Mouse (Mus musculus): ENCODE data around the gene Nanos3. TPM values are rescaled to one million over a fixed set of nuclear protein-coding genes. Genes with fewer than 3 reads are reported as not detected.

Gene Nanos3
- polyA plus RNA-seq, 1 experiment from 2014 or later, result 8.5 TPM

GRCm38 (mm10) chr8:84130806-84131205, 54.2 kb downstream of the Nanos3 start:
- peaks cover 37% of the 10 kb centered on the region for H3K36me3 ChIP-seq (replicated peaks)
- peaks cover 5% of the 10 kb centered on the region; the same call in 1 of the 2 replicates for H3K4me1 ChIP-seq
- H3K4me3 ChIP-seq, result no peak overlapping the region
- H3K27me3 ChIP-seq (replicated peaks), result no peaks in the 10 kb centered on the region
- no peaks in the 10 kb centered on the region for H3K9me3 ChIP-seq
- no peak overlapping the region for H3K27ac ChIP-seq
- H3K4me2 ChIP-seq, result no peak overlapping the region
- WGBS, result 51% methylated on average over 30 of the region's 30 CpGs
- ATAC-seq (replicated peaks), result peak; percentile 13; the same call in 1 of the 2 replicates
- H3K9ac ChIP-seq, result no peak overlapping the region

GRCm38 (mm10) chr8:84128277-84128676, 56.7 kb downstream of the Nanos3 start:
- Histone ChIP-seq H3K4me3 (no peak overlapping the region), H3K4me1 (peaks cover 5% of the 10 kb centered on the region; the same call in 1 of the 2 replicates), H3K9me3 (no peaks in the 10 kb centered on the region), H3K9ac (no peak overlapping the region), H3K27me3 (replicated peaks) (no peaks in the 10 kb centered on the region), H3K36me3 (replicated peaks) (peaks cover 15% of the 10 kb centered on the region), H3K27ac (no peak overlapping the region), H3K4me2 (no peak overlapping the region)
- no peak for ATAC-seq (replicated peaks)
- 69% methylated on average over 8 of the region's 8 CpGs for WGBS

- no peaks in the 10 kb centered on the region for H3K9me3 ChIP-seq
- 75% methylated on average over 17 of the region's 17 CpGs for WGBS
- ATAC-seq (replicated peaks), result no peak
- H3K9ac ChIP-seq, result no peak overlapping the region
- no peak overlapping the region for H3K4me2 ChIP-seq
- no peak overlapping the region for H3K27ac ChIP-seq
- no peaks in the 10 kb centered on the region for H3K27me3 ChIP-seq (replicated peaks)
- H3K36me3 ChIP-seq (replicated peaks), result 0 out of 2 replicates have a peak, but pooled peaks cover 7% of the 10 kb centered on the region
- no peak overlapping the region for H3K4me3 ChIP-seq
- peaks cover 5% of the 10 kb centered on the region; the same call in 1 of the 2 replicates for H3K4me1 ChIP-seq
Measured at GRCm38 (mm10) chr8:84127202-84127901, 57.7 kb downstream of the Nanos3 start.

- Histone ChIP-seq H3K9ac (no peak overlapping the region), H3K4me3 (no peak overlapping the region), H3K9me3 (no peaks in the 10 kb centered on the region), H3K4me1 (peaks cover 5% of the 10 kb centered on the region; the same call in 1 of the 2 replicates), H3K4me2 (no peak overlapping the region), H3K36me3 (replicated peaks) (0 out of 2 replicates have a peak, but pooled peaks cover 1% of the 10 kb centered on the region), H3K27me3 (replicated peaks) (no peaks in the 10 kb centered on the region), H3K27ac (no peak overlapping the region)
- 66% methylated on average over 2 of the region's 2 CpGs for WGBS
- no peak for ATAC-seq (replicated peaks)
Measured at GRCm38 (mm10) chr8:84126742-84127141, 58.3 kb downstream of the Nanos3 start.

- H3K4me1 ChIP-seq, result peaks cover 1% of the 10 kb centered on the region; the same call in 1 of the 2 replicates
- no peak within 1 kb of the TSS for H3K4me2 ChIP-seq
- H3K4me3 ChIP-seq, result no peak within 1 kb of the TSS
- 63% methylated on average over 9 of the region's 9 CpGs for WGBS
- no peaks in the 10 kb centered on the region for H3K27me3 ChIP-seq (replicated peaks)
- ATAC-seq (replicated peaks), result no peak
- H3K36me3 ChIP-seq (replicated peaks), result no peaks in the 10 kb centered on the region
- no peaks in the 10 kb centered on the region for H3K9me3 ChIP-seq
- no peak within 1 kb of the TSS for H3K27ac ChIP-seq
- H3K9ac ChIP-seq, result no peak within 1 kb of the TSS
Measured at GRCm38 (mm10) chr8:84125656-84126055, 59.4 kb downstream of the Nanos3 start, which contains the start of gene Podnl1. Podnl1 (plus strand) TSS chr8:84125989.

MicroRNAs encoded within 50 kb of the gene (microRNA counts, 519-probe panel; counts per million panel counts)
- microRNA mmu-miR-181c (3,102 counts per million, percentile 72 among the panel's probes with 10 or more counts), microRNA mmu-miR-23a (3,254 counts per million, percentile 75 among the panel's probes with 10 or more counts), microRNA mmu-miR-27a (3,451 counts per million, percentile 80 among the panel's probes with 10 or more counts)

Small RNA genes lying within 50 kb of the gene (microRNA-seq; reads per million reads assigned to microRNA genes)
- gene Gm25110 (not detected), gene Mir181c (16,622 reads per million, percentile 97 among the genes with 10 or more reads in this experiment), gene Mir181d (9,664 reads per million, percentile 96 among the genes with 10 or more reads in this experiment), gene Mir23a (3,904 reads per million, percentile 89 among the genes with 10 or more reads in this experiment), gene Mir24-2 (not detected), gene Mir27a (37.9 reads per million, percentile 42 among the genes with 10 or more reads in this experiment), gene Mir3074-2 (not detected)

Other genes with a start within 250 kb of the Nanos3 start
- gene Gm10644, start 230.0 kb downstream of the Nanos3 start, polyA plus RNA-seq (2015; fragmentation: Nextera tagmentation; extraction: Ambion mirVana), result 0.93 and 1.00 TPM in 2 replicates
- 8.0 and 10.9 TPM in 2 replicates for gene Asf1b, start 229.7 kb downstream of the Nanos3 start, polyA plus RNA-seq (2015; fragmentation: Nextera tagmentation; extraction: Ambion mirVana)
- 228 and 238 TPM in 2 replicates for gene Prkaca, start 212.2 kb downstream of the Nanos3 start, polyA plus RNA-seq (2015; fragmentation: Nextera tagmentation; extraction: Ambion mirVana)
- gene Samd1, start 187.5 kb downstream of the Nanos3 start, polyA plus RNA-seq (2015; fragmentation: Nextera tagmentation; extraction: Ambion mirVana), result 7.1 and 7.2 TPM in 2 replicates
- gene 1700067K01Rik, start 183.7 kb downstream of the Nanos3 start, polyA plus RNA-seq (2015; fragmentation: Nextera tagmentation; extraction: Ambion mirVana), result 0.66 and 1.0 TPM in 2 replicates
- 0.26 and 0.39 TPM in 2 replicates for gene 2210011C24Rik, start 173.0 kb downstream of the Nanos3 start, polyA plus RNA-seq (2015; fragmentation: Nextera tagmentation; extraction: Ambion mirVana)
- gene Palm3, start 163.7 kb downstream of the Nanos3 start, polyA plus RNA-seq (2015; fragmentation: Nextera tagmentation; extraction: Ambion mirVana), result 2.6 and 2.8 TPM in 2 replicates
- gene Il27ra, start 142.6 kb downstream of the Nanos3 start, polyA plus RNA-seq (2015; fragmentation: Nextera tagmentation; extraction: Ambion mirVana), result 0.58 and 0.68 TPM in 2 replicates
- gene Rln3, start 140.2 kb downstream of the Nanos3 start, polyA plus RNA-seq (2015; fragmentation: Nextera tagmentation; extraction: Ambion mirVana), result 0.48 and 1.3 TPM in 2 replicates
- gene Gm10643, start 120.1 kb downstream of the Nanos3 start, polyA plus RNA-seq (2015; fragmentation: Nextera tagmentation; extraction: Ambion mirVana), result 1.0 and 1.4 TPM in 2 replicates
- 12.4 and 14.0 TPM in 2 replicates for gene Rfx1, start 118.4 kb downstream of the Nanos3 start, polyA plus RNA-seq (2015; fragmentation: Nextera tagmentation; extraction: Ambion mirVana)
- gene Dcaf15, start 80.4 kb downstream of the Nanos3 start, polyA plus RNA-seq (2015; fragmentation: Nextera tagmentation; extraction: Ambion mirVana), result 25.8 and 26.3 TPM in 2 replicates
- gene Podnl1, start 59.2 kb downstream of the Nanos3 start, polyA plus RNA-seq (2015; fragmentation: Nextera tagmentation; extraction: Ambion mirVana), result 0.68 and 0.73 TPM in 2 replicates
- gene Cc2d1a, start 37.3 kb downstream of the Nanos3 start, polyA plus RNA-seq (2015; fragmentation: Nextera tagmentation; extraction: Ambion mirVana), result 52.5 and 53.3 TPM in 2 replicates
- 2.5 and 2.9 TPM in 2 replicates for gene 4930432K21Rik, start 37.2 kb downstream of the Nanos3 start, polyA plus RNA-seq (2015; fragmentation: Nextera tagmentation; extraction: Ambion mirVana)
- 33.2 and 33.3 TPM in 2 replicates for gene Zswim4, start 51.8 kb upstream of the Nanos3 start, polyA plus RNA-seq (2015; fragmentation: Nextera tagmentation; extraction: Ambion mirVana)
- 225 and 244 TPM in 2 replicates for gene D8Ertd738e, start 64.5 kb upstream of the Nanos3 start, polyA plus RNA-seq (2015; fragmentation: Nextera tagmentation; extraction: Ambion mirVana)
- 49.4 and 50.9 TPM in 2 replicates for gene Mri1, start 72.1 kb upstream of the Nanos3 start, polyA plus RNA-seq (2015; fragmentation: Nextera tagmentation; extraction: Ambion mirVana)
- gene Ccdc130, start 85.2 kb upstream of the Nanos3 start, polyA plus RNA-seq (2015; fragmentation: Nextera tagmentation; extraction: Ambion mirVana), result 22.8 and 26.6 TPM in 2 replicates
- gene Cacna1a, start 203.2 kb upstream of the Nanos3 start, polyA plus RNA-seq (2015; fragmentation: Nextera tagmentation; extraction: Ambion mirVana), result 20.5 and 24.8 TPM in 2 replicates